Mouse (Mus musculus) MEL (cell line): ENCODE measurements around the gene Vmn1r160. TPM values are rescaled to one million over a fixed set of nuclear protein-coding genes. Genes with fewer than 3 reads are reported as not detected.
"Not testable (repeated sequence)": the region's sequence is repeated elsewhere in the genome, so short reads cannot be mapped to it uniquely, and the experiment has no call there.

ENCODE experiments used
- DNase-seq: peaks from one replicate; pipeline ENCODE4 v3.0.0; 2011; ENCODE audit warnings: low read depth, low spot score
- H3K27ac ChIP-seq: 2 replicates; pipeline ENCODE4 v1.5.1; 2012; ENCODE audit warnings: low read depth, mild to moderate bottlenecking, control low read depth, low read length, moderate library complexity; ENCODE audit not compliant: control insufficient read depth
- H3K27me3 ChIP-seq, 2 experiments: fragments of 150-350 bp in 1 of 2; sonication (generic) in 1 of 2; 2 replicates each; pipeline ENCODE4 v1.6.1; 2012; ENCODE audit warnings: low read length in 2 of 2, mild to moderate bottlenecking in 2 of 2, improper control_type of control experiment in 1 of 2, moderate library complexity in 1 of 2; ENCODE audit not compliant: insufficient read depth in 2 of 2, control insufficient read depth in 1 of 2
- H3K36me3 ChIP-seq, 2 experiments: 2 replicates each; pipeline ENCODE4 v1.6.1; 2012 to 2014; ENCODE audit warnings: low read length in 2 of 2, improper control_type of control experiment in 1 of 2, inconsistent platforms in 1 of 2, mild to moderate bottlenecking in 1 of 2; ENCODE audit not compliant: insufficient read depth in 2 of 2, control insufficient read depth in 1 of 2
- H3K4me1 ChIP-seq, 2 experiments: fragments of 150-350 bp in 1 of 2; sonication (generic) in 1 of 2; 2 replicates each; pipeline ENCODE4 v1.6.1; 2012; ENCODE audit warnings: low read length in 2 of 2, improper control_type of control experiment in 1 of 2, mild to moderate bottlenecking in 1 of 2; ENCODE audit not compliant: insufficient read depth in 2 of 2, control insufficient read depth in 1 of 2
- H3K4me3 ChIP-seq, 2 experiments: fragments of 150-350 bp in 1 of 2; sonication (generic) in 1 of 2; 2 replicates each; pipeline ENCODE4 v1.5.1; 2012; ENCODE audit warnings: low read depth in 2 of 2, low read length in 2 of 2, mild to moderate bottlenecking in 2 of 2, moderate library complexity in 2 of 2, control low read depth in 1 of 2, improper control_type of control experiment in 1 of 2; ENCODE audit not compliant: control insufficient read depth in 1 of 2, insufficient read depth in 1 of 2
- H3K79me2 ChIP-seq: 2 replicates; pipeline ENCODE4 v1.6.1; 2012; ENCODE audit warnings: mild to moderate bottlenecking, low read length, moderate library complexity; ENCODE audit not compliant: control insufficient read depth, poor library complexity, insufficient read depth
- H3K9ac ChIP-seq: 2 replicates; pipeline ENCODE4 v1.6.1; 2012; ENCODE audit warnings: low read depth, mild to moderate bottlenecking, control low read depth, low read length, moderate library complexity; ENCODE audit not compliant: control insufficient read depth, poor library complexity, severe bottlenecking
- H3K9me3 ChIP-seq: fragments of 150-350 bp; sonication (generic); replicated peaks from 2 replicates; pipeline ENCODE4 v1.6.1; 2012; ENCODE audit warnings: mild to moderate bottlenecking, low read length, improper control_type of control experiment, moderate library complexity; ENCODE audit not compliant: insufficient read depth
- polyA plus RNA-seq, 2 experiments: library from polyadenylated mRNA; stranded (reverse) in 1 of 2; unstranded in 1 of 2; fragments of >175 nt in 1 of 2; fragments of >200 nt in 1 of 2; gene quantifications; 2 replicates each; pipeline versions ENCODE4 v1.2.1 to v1.2.4; 2012; ENCODE audit warnings: low replicate concordance in 2 of 2, low read depth in 1 of 2; ENCODE audit not compliant: insufficient read length in 2 of 2, insufficient read depth in 1 of 2, missing spikeins in 1 of 2
- total RNA-seq: library from RNA; depleted of rRNA; stranded (reverse); fragments of 300-350 nt; gene quantifications from 2 replicates; pipeline ENCODE4 v1.2.3, GENCODE M21; 2012; rRNA removed

The Vmn1r160 gene
- total RNA-seq, result not detected in 2 replicates
- not detected for polyA plus RNA-seq

DNA sequence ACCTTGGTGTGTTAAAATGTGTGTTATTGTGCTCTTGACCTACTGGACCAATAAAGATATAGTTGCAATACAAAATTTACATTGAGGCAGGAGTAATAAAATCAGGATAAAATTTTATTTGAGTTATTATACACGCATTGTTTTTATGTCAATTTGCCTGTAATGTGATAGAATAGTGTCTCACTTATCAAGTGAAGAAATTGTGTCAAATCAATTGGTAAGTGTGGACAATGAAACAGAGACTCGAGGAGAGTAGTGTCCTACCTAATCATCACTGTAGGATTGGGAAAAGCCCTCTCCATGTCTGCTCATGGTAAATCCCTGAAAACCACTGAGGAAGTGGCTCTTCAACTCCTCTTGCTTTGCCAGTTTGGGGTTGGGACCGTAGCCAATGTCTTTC, at the start of gene Vmn1r160:
Gene Vmn1r160 (plus strand): TSS at position 301 of the 400 bp plus-strand sequence.
- not testable (repeated sequence) for H3K4me1 ChIP-seq, H3K79me2 ChIP-seq, H3K36me3 ChIP-seq, H3K9ac ChIP-seq, DNase-seq, H3K27ac ChIP-seq, H3K27me3 ChIP-seq, H3K9me3 ChIP-seq, H3K4me3 ChIP-seq

- H3K9me3 ChIP-seq, H3K36me3 ChIP-seq, H3K4me1 ChIP-seq, H3K27me3 ChIP-seq, H3K27ac ChIP-seq, H3K4me3 ChIP-seq, H3K9ac ChIP-seq, H3K79me2 ChIP-seq, DNase-seq: not testable (repeated sequence)
These were observed 27.5 kb upstream of the Vmn1r160 start, which contains the start of gene Vmn1r159 for GRCm38 (mm10) chr7:22843505-22843904. Vmn1r159 (minus strand) TSS chr7:22843605.

Other genes with a start within 250 kb of the Vmn1r160 start
- not detected in 2 replicates for gene Vmn1r155, start 213.2 kb upstream of the Vmn1r160 start, total RNA-seq
- gene Vmn1r155, start 213.2 kb upstream of the Vmn1r160 start, polyA plus RNA-seq, result not detected
- gene Gm8693, start 178.9 kb upstream of the Vmn1r160 start, total RNA-seq, result not detected in 2 replicates
- not detected for gene Gm8693, start 178.9 kb upstream of the Vmn1r160 start, polyA plus RNA-seq
- gene Gm4567, start 151.5 kb upstream of the Vmn1r160 start, total RNA-seq, result not detected in 2 replicates
- gene Gm4567, start 151.5 kb upstream of the Vmn1r160 start, polyA plus RNA-seq, result not detected
- not detected in 2 replicates for gene Vmn1r157, start 109.5 kb upstream of the Vmn1r160 start, total RNA-seq
- gene Vmn1r157, start 109.5 kb upstream of the Vmn1r160 start, polyA plus RNA-seq, result not detected
- not detected in 2 replicates for gene Vmn1r158, start 80.4 kb upstream of the Vmn1r160 start, total RNA-seq
- gene Vmn1r158, start 80.4 kb upstream of the Vmn1r160 start, polyA plus RNA-seq, result not detected
- gene Vmn1r159, start 27.6 kb upstream of the Vmn1r160 start, total RNA-seq, result not detected in 2 replicates
- not detected for gene Vmn1r159, start 27.6 kb upstream of the Vmn1r160 start, polyA plus RNA-seq
- gene Gm4214, start 113.4 kb downstream of the Vmn1r160 start, total RNA-seq, result not detected in 2 replicates
- gene Gm4214, start 113.4 kb downstream of the Vmn1r160 start, polyA plus RNA-seq, result not detected
- gene Gm4216, start 148.7 kb downstream of the Vmn1r160 start, total RNA-seq, result not detected in 2 replicates
- not detected for gene Gm4216, start 148.7 kb downstream of the Vmn1r160 start, polyA plus RNA-seq
- not detected in 2 replicates for gene Vmn1r163, start 184.3 kb downstream of the Vmn1r160 start, total RNA-seq
- gene Vmn1r163, start 184.3 kb downstream of the Vmn1r160 start, polyA plus RNA-seq, result not detected
- gene Gm8720, start 196.2 kb downstream of the Vmn1r160 start, total RNA-seq, result not detected in 2 replicates
- not detected for gene Gm8720, start 196.2 kb downstream of the Vmn1r160 start, polyA plus RNA-seq